Mouse (Mus musculus) hindbrain, embryonic 11.5 days (tissue): Measurements from ENCODE around the gene Gm49337. TPM values are rescaled to one million over a fixed set of nuclear protein-coding genes. Genes with fewer than 3 reads are reported as not detected.
"Not testable (repeated sequence)": the region's sequence is repeated elsewhere in the genome, so short reads cannot be mapped to it uniquely, and the experiment has no call there.

Source experiments
- ATAC-seq: fragments of 200-750 bp; cut with Nextera tagmentation; 2 replicates; pipeline ENCODE4 v1.8.0; 2017; ENCODE audit warnings: mild to moderate bottlenecking, moderate TSS enrichment, moderate library complexity; ENCODE audit not compliant: low FRiP score
- DNase-seq: peaks from one replicate; pipeline ENCODE4 v3.0.0-alpha.2; 2015; ENCODE audit warnings: low spot score
- H3K27ac ChIP-seq: fragments of 300-500 bp; sonication (generic); 2 replicates; pipeline ENCODE4 v1.5.1; 2014; ENCODE audit warnings: mild to moderate bottlenecking, low read depth, low read length
- H3K27me3 ChIP-seq: fragments of 300-500 bp; sonication (generic); 2 replicates; pipeline ENCODE4 v1.6.1; 2014; ENCODE audit warnings: mild to moderate bottlenecking, low read length, moderate library complexity, mixed read lengths; ENCODE audit not compliant: control insufficient read depth, insufficient read depth
- H3K36me3 ChIP-seq: fragments of 300-500 bp; sonication (generic); 2 replicates; pipeline ENCODE4 v1.6.1; 2014; ENCODE audit warnings: mild to moderate bottlenecking, low read length, moderate library complexity, mixed read lengths; ENCODE audit not compliant: control insufficient read depth, insufficient read depth
- H3K4me1 ChIP-seq: fragments of 300-500 bp; sonication (generic); replicated peaks from 2 replicates; pipeline ENCODE4 v1.6.1; 2014; ENCODE audit warnings: low read length, mixed read lengths; ENCODE audit not compliant: control insufficient read depth, insufficient read depth
- H3K4me2 ChIP-seq: fragments of 300-500 bp; sonication (generic); replicated peaks from 2 replicates; pipeline ENCODE4 v1.6.1; 2014; ENCODE audit warnings: mild to moderate bottlenecking, low read depth, low read length
- H3K4me3 ChIP-seq: fragments of 300-500 bp; sonication (generic); 2 replicates; pipeline ENCODE4 v1.5.1; 2014; ENCODE audit warnings: low read depth, low read length
- H3K9ac ChIP-seq: fragments of 300-500 bp; sonication (generic); 2 replicates; pipeline ENCODE4 v1.6.1; 2014; ENCODE audit warnings: low read depth, low read length
- H3K9me3 ChIP-seq: fragments of 300-500 bp; sonication (generic); 2 replicates; pipeline ENCODE4 v1.6.1; 2016; ENCODE audit warnings: low read length; ENCODE audit not compliant: control insufficient read depth
- WGBS: fragments of 180-500 bp; shearing (Covaris S2); extraction: QIAGEN DNeasy Blood & Tissue Kit; methylation state at CpG from one replicate; pipeline ENCODE4 v1.1.7; 2014; 5-methylcytosine and 5-hydroxymethylcytosine counted together
- polyA plus RNA-seq: library from polyadenylated mRNA; unstranded; fragments of >200 nt; fragmentation: Nextera tagmentation; extraction: Ambion mirVana; gene quantifications from 2 replicates; pipeline ENCODE4 v1.2.1, GENCODE M21; 2014

Gene Gm49337
- polyA plus RNA-seq, 1 experiment from 2014 or later, result not detected

DNA sequence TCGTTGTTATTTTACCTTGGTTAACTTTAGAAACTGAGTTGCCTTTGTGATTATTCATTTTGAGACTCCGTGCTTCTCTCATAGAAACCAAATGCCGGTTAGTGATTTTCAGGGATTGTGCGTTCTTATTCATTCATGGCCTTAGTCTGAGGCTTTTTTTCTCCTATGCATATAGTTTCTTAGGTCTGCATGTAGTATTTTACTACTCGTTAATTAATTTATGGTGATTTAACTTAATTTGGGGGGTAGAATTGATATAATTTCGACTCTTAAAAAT lies 49.6 kb downstream of the Gm49337 start:
- DNase-seq (no peak), ATAC-seq (no peak)
- 4% methylated on average over 6 of the region's 6 CpGs for WGBS
- no peaks in the 10 kb centered on the region for H3K36me3 ChIP-seq
- H3K4me3 ChIP-seq, result peak overlapping the region; percentile 82
- H3K4me1 ChIP-seq, result no peaks in the 10 kb centered on the region
- H3K27ac ChIP-seq, result peak overlapping the region; percentile 99; the same call in 1 of the 2 replicates
- H3K9ac ChIP-seq, result peak overlapping the region; percentile 97
- peak overlapping the region; percentile 50 for H3K4me2 ChIP-seq
- no peaks in the 10 kb centered on the region for H3K27me3 ChIP-seq
- H3K9me3 ChIP-seq, result no peaks in the 10 kb centered on the region

GRCm38 (mm10) chr4:116243377-116243776 lies 70.2 kb downstream of the Gm49337 start:
- Histone ChIP-seq H3K4me3 (no peak overlapping the region), H3K9ac (no peak overlapping the region), H3K27me3 (no peaks in the 10 kb centered on the region), H3K9me3 (no peaks in the 10 kb centered on the region), H3K27ac (no peak overlapping the region), H3K4me2 (no peak overlapping the region), H3K36me3 (no peaks in the 10 kb centered on the region), H3K4me1 (no peaks in the 10 kb centered on the region)
- DNase-seq, result no peak
- 81% methylated on average over 3 of the region's 3 CpGs for WGBS
- no peak for ATAC-seq

DNA sequence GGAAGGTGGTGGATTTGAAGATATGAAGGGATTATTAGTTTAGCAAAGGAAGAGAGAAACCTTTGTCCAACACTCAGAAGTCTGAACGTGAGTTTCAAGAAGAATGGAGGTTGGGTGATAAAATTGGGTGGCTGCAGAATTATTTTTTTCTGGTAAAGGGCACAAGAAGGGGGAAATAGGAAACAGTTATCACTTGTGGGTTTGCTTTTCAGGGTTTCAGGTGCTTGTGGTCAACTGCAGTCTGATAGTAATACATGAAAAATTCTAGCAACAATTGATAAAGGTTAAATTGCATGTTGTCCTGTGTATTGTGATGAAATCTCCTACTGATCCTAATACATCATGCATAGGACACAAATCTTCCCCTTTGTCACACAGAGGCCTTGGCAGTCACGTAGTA lies 71.1 kb downstream of the Gm49337 start:
- Histone ChIP-seq H3K4me1 (no peaks in the 10 kb centered on the region), H3K9ac (no peak overlapping the region), H3K27ac (no peak overlapping the region), H3K36me3 (no peaks in the 10 kb centered on the region), H3K4me3 (no peak overlapping the region), H3K4me2 (no peak overlapping the region), H3K27me3 (no peaks in the 10 kb centered on the region), H3K9me3 (no peaks in the 10 kb centered on the region)
- 77% methylated on average over 2 of the region's 2 CpGs for WGBS
- ATAC-seq (no peak), DNase-seq (no peak)

DNA sequence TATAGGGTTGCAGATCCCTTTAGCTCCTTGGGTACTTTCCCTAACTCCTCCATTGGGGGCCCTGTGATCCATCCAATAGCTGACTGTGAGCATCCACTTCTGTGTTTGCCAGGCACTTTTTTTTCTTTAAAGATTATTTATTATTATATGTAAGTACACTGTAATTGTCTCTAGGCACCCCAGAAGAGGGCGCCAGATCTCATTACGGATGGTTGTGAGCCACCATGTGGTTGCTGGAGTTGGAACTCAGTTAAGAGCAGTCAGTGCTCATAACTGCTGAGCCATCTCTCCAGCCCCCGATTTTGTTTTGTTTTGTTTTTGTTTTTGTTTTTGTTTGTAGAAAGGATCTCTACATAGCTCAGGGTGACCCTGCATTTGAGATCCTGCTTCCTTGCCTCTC lies 72.7 kb downstream of the Gm49337 start:
- DNase-seq, result peak; percentile 23

GRCm38 (mm10) chr4:116249986-116250385 lies 76.8 kb downstream of the Gm49337 start:
- H3K4me1 ChIP-seq, result no peaks in the 10 kb centered on the region
- no peak overlapping the region for H3K4me2 ChIP-seq
- H3K27ac ChIP-seq, result no peak overlapping the region
- no peaks in the 10 kb centered on the region for H3K36me3 ChIP-seq
- ATAC-seq (no peak), DNase-seq (no peak)
- no peak overlapping the region for H3K4me3 ChIP-seq
- H3K9me3 ChIP-seq, result no peaks in the 10 kb centered on the region
- no peak overlapping the region for H3K9ac ChIP-seq
- WGBS, result 91% methylated on average over 3 of the region's 3 CpGs
- no peaks in the 10 kb centered on the region for H3K27me3 ChIP-seq

More for the DNA sequence above, 72.7 kb downstream of the Gm49337 start:
- H3K36me3 ChIP-seq, H3K9ac ChIP-seq, H3K9me3 ChIP-seq, H3K27me3 ChIP-seq, ATAC-seq, H3K4me2 ChIP-seq, H3K27ac ChIP-seq, H3K4me1 ChIP-seq, H3K4me3 ChIP-seq: not testable (repeated sequence)
- WGBS, result 48% methylated on average over 3 of the region's 3 CpGs

- H3K4me1 ChIP-seq, result no peaks in the 10 kb centered on the region
- H3K4me2 ChIP-seq, result no peak overlapping the region
- no peak overlapping the region for H3K27ac ChIP-seq
- WGBS, result 97% methylated on average over 6 of the region's 6 CpGs
- no peak overlapping the region for H3K9ac ChIP-seq
- H3K4me3 ChIP-seq, result no peak overlapping the region
- no peak for DNase-seq
- H3K27me3 ChIP-seq, result no peaks in the 10 kb centered on the region
- no peaks in the 10 kb centered on the region for H3K9me3 ChIP-seq
- peaks cover 9% of the 10 kb centered on the region for H3K36me3 ChIP-seq
- ATAC-seq, result no peak
Measured at GRCm38 (mm10) chr4:116268220-116268619, 95.0 kb downstream of the Gm49337 start.

DNA sequence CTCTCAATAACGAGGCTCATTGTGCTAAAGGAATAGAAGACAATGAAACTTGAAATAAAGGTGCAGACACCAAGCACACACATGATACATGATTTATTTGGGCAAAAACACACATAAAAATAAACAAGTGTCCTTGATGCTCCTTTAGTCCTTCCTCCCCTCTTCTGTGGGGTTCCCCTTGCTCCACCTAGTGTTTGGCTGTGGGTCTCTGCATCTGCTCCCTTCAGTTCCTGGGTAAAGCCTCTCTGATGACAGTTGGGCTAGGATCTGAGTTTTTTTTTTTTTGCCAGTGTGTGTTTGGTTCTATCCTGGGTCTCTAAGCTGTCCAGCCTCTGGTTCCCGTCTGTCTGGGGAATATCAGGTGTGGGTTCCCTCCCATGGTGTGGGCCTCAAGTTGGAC lies 109.0 kb downstream of the Gm49337 start:
- Histone ChIP-seq H3K9me3 (no peaks in the 10 kb centered on the region), H3K4me1 (no peaks in the 10 kb centered on the region), H3K9ac (no peak overlapping the region), H3K36me3 (peaks cover 13% of the 10 kb centered on the region), H3K27ac (no peak overlapping the region), H3K4me2 (no peak overlapping the region), H3K4me3 (no peak overlapping the region), H3K27me3 (no peaks in the 10 kb centered on the region)
- WGBS, result 78% methylated on average over 2 of the region's 2 CpGs
- no peak for DNase-seq
- no peak for ATAC-seq

DNA sequence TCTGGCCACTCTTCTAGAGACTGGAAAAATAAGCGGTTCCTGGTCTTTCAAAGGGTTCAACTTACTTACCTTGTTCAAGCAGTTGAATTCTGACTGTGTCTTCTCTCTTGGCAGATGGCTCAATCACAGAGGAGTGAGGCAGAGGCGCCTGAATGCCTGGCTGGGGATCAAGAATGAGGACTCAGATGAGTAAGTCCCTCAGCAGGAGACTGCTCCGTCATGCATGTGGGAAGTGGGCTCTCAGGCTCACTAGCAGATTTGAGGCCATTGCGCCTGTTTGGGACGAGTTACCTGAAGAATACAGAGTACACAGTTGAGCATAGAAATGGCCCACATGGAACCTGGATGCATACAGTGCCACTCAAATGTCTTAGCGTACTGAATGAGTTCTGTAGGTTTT lies 118.4 kb downstream of the Gm49337 start:
- Histone ChIP-seq H3K36me3 (peaks cover 14% of the 10 kb centered on the region), H3K9ac (no peak overlapping the region), H3K27me3 (no peaks in the 10 kb centered on the region), H3K27ac (no peak overlapping the region), H3K4me3 (no peak overlapping the region), H3K4me1 (no peaks in the 10 kb centered on the region), H3K4me2 (no peak overlapping the region), H3K9me3 (no peaks in the 10 kb centered on the region)
- DNase-seq (no peak), ATAC-seq (no peak)
- WGBS, result 90% methylated on average over 6 of the region's 6 CpGs

GRCm38 (mm10) chr4:116293296-116293695 lies 120.1 kb downstream of the Gm49337 start:
- WGBS, result 91% methylated on average over 12 of the region's 12 CpGs
- no peak overlapping the region for H3K9ac ChIP-seq
- no peak overlapping the region for H3K4me3 ChIP-seq
- no peak for DNase-seq
- H3K9me3 ChIP-seq, result no peaks in the 10 kb centered on the region
- no peak for ATAC-seq
- no peak overlapping the region for H3K27ac ChIP-seq
- H3K4me1 ChIP-seq, result no peaks in the 10 kb centered on the region
- no peaks in the 10 kb centered on the region for H3K27me3 ChIP-seq
- peaks cover 11% of the 10 kb centered on the region; the same call in 1 of the 2 replicates for H3K36me3 ChIP-seq
- no peak overlapping the region for H3K4me2 ChIP-seq
